Mouse (Mus musculus) thymus, adult 18-20 months (tissue): Measurements from ENCODE around the gene Hnrnpu.
A peak's percentile ranks its signal among the peaks of the same experiment; 100 is the strongest.

Experiments used
- DNase-seq, 2 experiments: peaks; one replicate each; pipeline ENCODE4 v3.0.0; 2022; ENCODE audit warnings: mixed read lengths in 2 of 2

Gene Hnrnpu

GRCm38 (mm10) chr1:178338318-178338641, 683 bp upstream of the Hnrnpu start:
- peak in 1 of 2 experiments; percentile 23 for DNase-seq

GRCm38 (mm10) chr1:178336777-178337481, 668 bp downstream of the Hnrnpu start:
- DNase-seq: peak; percentile 46 to 59

- DNase-seq: peak; percentile 92 to 94
Measured at GRCm38 (mm10) chr1:178336289-178336775, 1.3 kb downstream of the Hnrnpu start.

GRCm38 (mm10) chr1:178335860-178336261, 1.7 kb downstream of the Hnrnpu start:
- DNase-seq: peak in 1 of 2 experiments; percentile 16

- no peak for DNase-seq
Measured at GRCm38 (mm10) chr1:178329946-178330345, 7.7 kb downstream of the Hnrnpu start.

- DNase-seq: no peak
Measured at GRCm38 (mm10) chr1:178329017-178329416, 8.6 kb downstream of the Hnrnpu start.

- DNase-seq: no peak
Measured at GRCm38 (mm10) chr1:178326950-178327349, 10.6 kb downstream of the Hnrnpu start.

GRCm38 (mm10) chr1:178326357-178326756, 11.2 kb downstream of the Hnrnpu start:
- DNase-seq: no peak

GRCm38 (mm10) chr1:178324568-178324967, 13.0 kb downstream of the Hnrnpu start:
- no peak for DNase-seq

GRCm38 (mm10) chr1:178323235-178323634, 14.4 kb downstream of the Hnrnpu start:
- DNase-seq: no peak

- no peak for DNase-seq
Measured at GRCm38 (mm10) chr1:178321730-178322357, 15.8 kb downstream of the Hnrnpu start.

- DNase-seq: no peak
Measured at GRCm38 (mm10) chr1:178320723-178321590, 16.6 kb downstream of the Hnrnpu start.

GRCm38 (mm10) chr1:178320038-178320722, 17.4 kb downstream of the Hnrnpu start:
- no peak for DNase-seq

GRCm38 (mm10) chr1:178319295-178320037, 18.1 kb downstream of the Hnrnpu start:
- DNase-seq: peak in 1 of 2 experiments; percentile 51

GRCm38 (mm10) chr1:178318389-178319184, 19.0 kb downstream of the Hnrnpu start, which contains the start of gene Cox20:
Cox20 (plus strand) TSS chr1:178319130.
- DNase-seq: peak; percentile 92 to 94

- peak in 1 of 2 experiments; percentile 86 for DNase-seq
Measured at GRCm38 (mm10) chr1:178318002-178318388, 19.6 kb downstream of the Hnrnpu start.

- DNase-seq: no peak
Measured at GRCm38 (mm10) chr1:178317275-178318001, 20.2 kb downstream of the Hnrnpu start.

- no peak for DNase-seq
Measured at GRCm38 (mm10) chr1:178314236-178314635, 23.4 kb downstream of the Hnrnpu start.

GRCm38 (mm10) chr1:178313039-178313597, 24.5 kb downstream of the Hnrnpu start:
- DNase-seq: no peak

- no peak for DNase-seq
Measured at GRCm38 (mm10) chr1:178310128-178310527, 27.5 kb downstream of the Hnrnpu start.
